Mouse (Mus musculus) heart, embryonic 14.5 days (tissue): ENCODE results near the gene Cnnm4. TPM values are rescaled to one million over a fixed set of nuclear protein-coding genes. Genes with fewer than 3 reads are reported as not detected.

Experiments
- ATAC-seq: fragments of 200-750 bp; cut with Nextera tagmentation; 2 replicates; pipeline ENCODE4 v1.8.0; 2017; ENCODE audit warnings: low read depth, moderate TSS enrichment; ENCODE audit not compliant: insufficient number of reproducible peaks, insufficient read depth, low FRiP score
- H3K27ac ChIP-seq, 2 experiments: fragments of 200-500 bp in 1 of 2; fragments of 300-500 bp in 1 of 2; sonication (generic) in 1 of 2; replicated peaks in 1 of 2; 2 replicates each; pipeline ENCODE4 v1.5.1; 2012 to 2014; ENCODE audit warnings: low read depth in 2 of 2, low read length in 2 of 2, control low read depth in 1 of 2, mild to moderate bottlenecking in 1 of 2, mixed read lengths in 1 of 2; ENCODE audit not compliant: control insufficient read depth in 1 of 2, insufficient read depth in 1 of 2
- H3K27me3 ChIP-seq: fragments of 300-500 bp; sonication (generic); 2 replicates; pipeline ENCODE4 v1.6.1; 2014; ENCODE audit warnings: mild to moderate bottlenecking, low read length, control low read depth; ENCODE audit not compliant: control insufficient read depth, insufficient read depth
- H3K36me3 ChIP-seq: fragments of 300-500 bp; sonication (generic); 2 replicates; pipeline ENCODE4 v1.6.1; 2014; ENCODE audit warnings: mild to moderate bottlenecking, control low read depth, low read length, mixed read lengths; ENCODE audit not compliant: control insufficient read depth, insufficient read depth
- H3K4me1 ChIP-seq, 2 experiments: fragments of 200-500 bp in 1 of 2; fragments of 300-500 bp in 1 of 2; sonication (generic) in 1 of 2; 2 replicates each; pipeline ENCODE4 v1.6.1; 2012 to 2014; ENCODE audit warnings: low read length in 2 of 2, control low read depth in 1 of 2, mixed read lengths in 1 of 2; ENCODE audit not compliant: control insufficient read depth in 2 of 2, insufficient read depth in 2 of 2
- H3K4me2 ChIP-seq: fragments of 300-500 bp; sonication (generic); 2 replicates; pipeline ENCODE4 v1.6.1; 2014; ENCODE audit warnings: mild to moderate bottlenecking, low read length
- H3K4me3 ChIP-seq, 2 experiments: fragments of 200-500 bp in 1 of 2; fragments of 300-500 bp in 1 of 2; sonication (generic) in 1 of 2; 2 replicates each; pipeline ENCODE4 v1.5.1; 2012 to 2014; ENCODE audit warnings: low read length in 2 of 2, mild to moderate bottlenecking in 2 of 2, control low read depth in 1 of 2, low read depth in 1 of 2, moderate library complexity in 1 of 2; ENCODE audit not compliant: control insufficient read depth in 1 of 2, insufficient read depth in 1 of 2
- H3K9ac ChIP-seq: fragments of 300-500 bp; sonication (generic); 2 replicates; pipeline ENCODE4 v1.6.1; 2014; ENCODE audit warnings: mild to moderate bottlenecking, low read length
- H3K9me3 ChIP-seq: fragments of 300-500 bp; sonication (generic); 2 replicates; pipeline ENCODE4 v1.6.1; 2016; ENCODE audit warnings: low read length, control low read depth; ENCODE audit not compliant: control insufficient read depth
- WGBS: fragments of 180-500 bp; shearing (Covaris S2); extraction: QIAGEN DNeasy Blood & Tissue Kit; methylation state at CpG from one replicate; pipeline ENCODE4 v1.1.7; 2014; 5-methylcytosine and 5-hydroxymethylcytosine counted together
- microRNA-seq: library from miRNA; unstranded; fragments of <30 nt; microRNA quantifications from one replicate; pipeline ENCODE4, GENCODE M21; 2016
- polyA plus RNA-seq: library from polyadenylated mRNA; unstranded; fragments of >200 nt; fragmentation: Nextera tagmentation; extraction: Ambion mirVana; gene quantifications from 2 replicates; pipeline ENCODE4 v1.2.1, GENCODE M21; 2014

Gene Cnnm4
- polyA plus RNA-seq, 1 experiment from 2014 or later: 5.9 TPM

DNA sequence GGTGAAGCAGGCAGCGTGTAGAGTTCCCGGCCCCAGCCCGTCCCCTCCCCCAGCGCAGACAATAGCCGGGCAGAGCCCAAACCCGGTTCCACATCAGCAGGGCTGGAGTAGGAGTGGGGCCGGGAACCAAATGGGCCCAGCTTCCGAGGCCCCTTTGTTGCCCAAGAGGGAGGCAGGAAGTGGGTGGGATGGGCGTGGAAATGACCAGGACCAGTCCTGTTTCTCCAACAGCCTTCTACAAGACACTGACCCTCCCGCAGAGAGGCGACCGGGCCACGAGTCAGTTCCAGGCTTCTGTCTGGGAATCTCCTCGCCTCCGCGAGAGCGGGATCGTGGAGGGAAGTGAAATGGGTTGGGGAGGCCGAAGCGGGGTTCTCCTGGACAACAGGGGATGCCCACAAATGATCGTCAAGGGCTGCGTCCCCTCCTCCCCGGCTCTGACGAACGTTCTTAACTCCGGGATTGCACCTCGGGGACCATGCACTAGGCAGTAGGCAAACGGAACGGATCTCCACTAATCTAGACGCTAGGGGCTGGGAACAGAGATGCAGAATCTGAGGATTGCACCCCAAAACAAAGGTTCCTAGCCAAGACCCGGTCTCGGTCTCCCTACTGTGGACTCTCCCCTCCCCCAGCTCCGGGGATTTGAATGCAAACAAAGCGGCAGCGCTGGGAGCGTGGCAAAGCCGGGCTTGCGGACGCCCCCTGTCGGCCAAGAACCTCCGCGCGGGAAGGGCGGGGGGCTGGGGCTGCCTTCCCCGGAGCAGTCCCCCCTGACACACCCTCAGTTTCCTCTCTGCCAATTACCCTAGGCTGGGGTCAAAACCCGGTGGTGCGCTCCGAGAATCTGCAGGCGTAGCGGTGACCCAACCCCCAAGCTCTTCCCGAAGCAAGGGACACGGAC, 85.4 kb downstream of the Cnnm4 start:
- Histone ChIP-seq H3K9me3 (no peaks in the 10 kb centered on the region), H3K27me3 (no peaks in the 10 kb centered on the region), H3K4me1 (peaks cover 34 to 39% of the 10 kb centered on the region in 2 experiments), H3K4me2 (peak overlapping the region; percentile 79), H3K36me3 (peaks cover 37% of the 10 kb centered on the region), H3K9ac (peak overlapping the region; percentile 96), H3K27ac (peak overlapping the region; percentile 95), H3K4me3 (peak overlapping the region; percentile 78 to 83)
- peak; percentile 64 for ATAC-seq
- WGBS: 0% methylated on average over 50 of the region's 52 CpGs

DNA sequence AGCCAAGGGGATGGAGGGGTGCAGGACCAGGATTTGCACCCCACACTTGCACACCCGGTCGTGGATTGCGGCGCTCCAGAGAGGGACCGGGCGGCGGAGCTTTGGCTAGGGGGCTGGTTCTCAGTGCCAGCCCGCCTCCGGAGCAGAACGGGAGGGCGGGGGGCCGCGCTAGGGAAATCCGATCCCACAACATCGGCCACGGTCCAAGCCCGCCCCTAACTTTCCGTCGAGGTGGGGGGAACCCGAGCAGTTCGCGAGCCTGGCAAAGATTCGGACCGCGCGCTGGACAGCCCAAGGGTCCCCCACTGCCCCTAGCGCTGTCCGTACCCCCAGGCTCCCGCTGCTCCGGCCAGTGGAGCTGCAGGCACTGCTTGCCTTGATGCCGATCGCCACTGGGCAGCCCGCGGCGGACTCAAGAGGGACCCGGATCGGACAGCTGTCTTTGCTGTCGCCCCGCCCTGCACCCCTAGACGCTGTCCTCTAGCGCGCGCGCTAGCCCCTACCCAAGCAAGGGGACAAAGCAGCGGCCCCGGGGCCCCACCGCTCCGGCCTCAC, 86.1 kb downstream of the Cnnm4 start:
- H3K9ac ChIP-seq: peak overlapping the region; percentile 96
- WGBS: under 1% methylated on average over 46 of the region's 48 CpGs

More for the DNA sequence above, 86.1 kb downstream of the Cnnm4 start:
- Histone ChIP-seq H3K4me2 (peak overlapping the region; percentile 79), H3K4me3 (peak overlapping the region; percentile 78 to 83), H3K36me3 (peaks cover 30% of the 10 kb centered on the region), H3K9me3 (no peaks in the 10 kb centered on the region), H3K4me1 (peaks cover 42 to 45% of the 10 kb centered on the region in 2 experiments), H3K27me3 (no peaks in the 10 kb centered on the region), H3K27ac (peak overlapping the region; percentile 95)
- peak; percentile 77 for ATAC-seq

Small RNAs within 50 kb of the gene (microRNA-seq; reads per million reads assigned to microRNA genes)
- not detected for gene Gm47280

Other genes starting within 250 kb of the Cnnm4 start
- 50.1 and 50.5 TPM in 2 replicates for gene Uggt1, start 226.9 kb upstream of the Cnnm4 start, polyA plus RNA-seq
- 4.6 and 5.2 TPM in 2 replicates for gene Neurl3, start 196.9 kb upstream of the Cnnm4 start, polyA plus RNA-seq
- 10.3 and 12.5 TPM in 2 replicates for gene Arid5a, start 163.9 kb upstream of the Cnnm4 start, polyA plus RNA-seq
- 40.8 and 43.4 TPM in 2 replicates for gene Kansl3, start 102.4 kb upstream of the Cnnm4 start, polyA plus RNA-seq
- 0.61 and 0.63 TPM in 2 replicates for gene Fer1l5, start 99.3 kb upstream of the Cnnm4 start, polyA plus RNA-seq
- 31.0 and 35.7 TPM in 2 replicates for gene Lman2l, start 26.3 kb upstream of the Cnnm4 start, polyA plus RNA-seq
- 3.7 and 3.9 TPM in 2 replicates for gene Cnnm3, start 40.2 kb downstream of the Cnnm4 start, polyA plus RNA-seq
- 18.9 and 19.4 TPM in 2 replicates for gene Ankrd23, start 65.3 kb downstream of the Cnnm4 start, polyA plus RNA-seq
- gene Gm42417, start 67.8 kb downstream of the Cnnm4 start, polyA plus RNA-seq: not detected in 2 replicates
- gene Ankrd39, start 75.8 kb downstream of the Cnnm4 start, polyA plus RNA-seq: 27.2 and 29.0 TPM in 2 replicates
- 1.3 and 1.6 TPM in 2 replicates for gene Sema4c, start 86.7 kb downstream of the Cnnm4 start, polyA plus RNA-seq
- 1.8 and 3.1 TPM in 2 replicates for gene Fam178b, start 211.6 kb downstream of the Cnnm4 start, polyA plus RNA-seq
- gene Cox5b, start 219.8 kb downstream of the Cnnm4 start, polyA plus RNA-seq: 1,570 and 1,612 TPM in 2 replicates
- 0.18 TPM in 1 of 2 replicates, not detected in the other for gene 4933424G06Rik, start 238.5 kb downstream of the Cnnm4 start, polyA plus RNA-seq
- 74.4 and 79.1 TPM in 2 replicates for gene Actr1b, start 242.8 kb downstream of the Cnnm4 start, polyA plus RNA-seq